Mouse (Mus musculus) heart, embryonic 10.5 days (tissue): ENCODE results near the gene Pcp2. TPM values are rescaled to one million over a fixed set of nuclear protein-coding genes. Genes with fewer than 3 reads are reported as not detected.

Experiments
- DNase-seq: peaks from one replicate; pipeline ENCODE4 v3.0.0-alpha.2; 2017; ENCODE audit warnings: low spot score
- H3K27ac ChIP-seq: fragments of 300-500 bp; sonication (generic); 2 replicates; pipeline ENCODE4 v1.5.1; 2016; ENCODE audit warnings: mild to moderate bottlenecking
- H3K27me3 ChIP-seq: fragments of 300-500 bp; sonication (generic); 2 replicates; pipeline ENCODE4 v1.6.1; 2016; ENCODE audit warnings: mild to moderate bottlenecking; ENCODE audit not compliant: poor library complexity, insufficient read depth, severe bottlenecking
- H3K36me3 ChIP-seq: fragments of 300-500 bp; sonication (generic); 2 replicates; pipeline ENCODE4 v1.6.1; 2016; ENCODE audit warnings: mild to moderate bottlenecking, moderate library complexity
- H3K4me1 ChIP-seq: fragments of 300-500 bp; sonication (generic); 2 replicates; pipeline ENCODE4 v1.6.1; 2016; ENCODE audit warnings: mild to moderate bottlenecking
- H3K4me3 ChIP-seq: fragments of 300-500 bp; sonication (generic); 2 replicates; pipeline ENCODE4 v1.5.1; 2016; ENCODE audit warnings: mild to moderate bottlenecking, moderate library complexity
- H3K9me3 ChIP-seq: fragments of 300-500 bp; sonication (generic); 2 replicates; pipeline ENCODE4 v1.6.1; 2016; ENCODE audit warnings: mild to moderate bottlenecking, moderate library complexity
- WGBS: fragments of 180-500 bp; shearing (Covaris S2); methylation state at CpG from one replicate; pipeline ENCODE4 v1.1.7; 2016; 5-methylcytosine and 5-hydroxymethylcytosine counted together
- polyA plus RNA-seq: library from polyadenylated mRNA; unstranded; fragments of >200 nt; fragmentation: Nextera tagmentation; extraction: Ambion mirVana; gene quantifications from 2 replicates; pipeline ENCODE4 v1.2.1, GENCODE M21; 2016

Gene Pcp2
- 0.31 TPM in 1 of 2 replicates, not detected in the other for polyA plus RNA-seq

DNA sequence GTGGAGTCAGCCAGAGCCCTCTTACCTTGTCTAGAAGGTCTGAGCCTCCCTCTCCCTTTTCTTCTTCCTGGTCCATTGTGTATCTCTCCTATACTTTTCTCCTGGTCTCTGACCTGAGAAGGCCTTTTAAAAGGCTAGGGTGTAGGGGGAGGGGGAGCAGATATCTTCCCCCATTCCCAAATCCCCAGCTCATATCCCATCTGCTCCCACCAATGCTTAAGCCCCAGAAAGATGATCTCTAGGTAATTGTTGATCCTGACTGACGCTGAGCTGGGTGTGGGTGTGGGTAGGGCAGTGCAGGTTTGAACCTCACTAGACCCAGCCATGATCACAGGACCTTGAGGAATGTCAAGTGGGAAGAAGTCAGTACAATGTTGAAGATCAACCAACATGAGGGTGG lies at the start of gene Pcp2:
TSS of gene Pcp2 (minus strand) at position 101 of the 400 bp plus-strand sequence.
- Histone ChIP-seq H3K4me1 (peaks cover 7% of the 10 kb centered on the region), H3K27ac (no peak within 1 kb of the TSS), H3K36me3 (0 out of 2 replicates have a peak, but pooled peaks cover 3% of the 10 kb centered on the region), H3K27me3 (peaks cover 12% of the 10 kb centered on the region), H3K9me3 (no peaks in the 10 kb centered on the region), H3K4me3 (no peak within 1 kb of the TSS)
- 75% methylated on average over 1 of the region's 1 CpGs for WGBS
- DNase-seq: no peak

- no peak for DNase-seq
- no peak overlapping the region for H3K4me3 ChIP-seq
- H3K4me1 ChIP-seq: 0 out of 2 replicates have a peak, but pooled peaks cover 13% of the 10 kb centered on the region
- H3K9me3 ChIP-seq: no peaks in the 10 kb centered on the region
- H3K36me3 ChIP-seq: peaks cover 12% of the 10 kb centered on the region
- no peaks in the 10 kb centered on the region for H3K27me3 ChIP-seq
- no peak overlapping the region for H3K27ac ChIP-seq
- 44% methylated on average over 3 of the region's 3 CpGs for WGBS
Measured at GRCm38 (mm10) chr8:3674671-3675070, 49.3 kb upstream of the Pcp2 start.

GRCm38 (mm10) chr8:3671980-3672491 lies 46.7 kb upstream of the Pcp2 start, which contains the start of gene Fcor:
Gene Fcor, minus strand, starts transcription at chr8:3672362.
- under 1% methylated on average over 23 of the region's 23 CpGs for WGBS
- Histone ChIP-seq H3K27ac (peak within 1 kb of the TSS; percentile 88), H3K36me3 (no peaks in the 10 kb centered on the region), H3K9me3 (no peaks in the 10 kb centered on the region), H3K4me3 (peak within 1 kb of the TSS; percentile 69), H3K27me3 (no peaks in the 10 kb centered on the region), H3K4me1 (0 out of 2 replicates have a peak, but pooled peaks cover 4% of the 10 kb centered on the region)
- DNase-seq: peak; percentile 91

GRCm38 (mm10) chr8:3670388-3670787 lies 45.0 kb upstream of the Pcp2 start:
- WGBS: 85% methylated on average over 2 of the region's 2 CpGs
- no peak for DNase-seq
- Histone ChIP-seq H3K36me3 (no peaks in the 10 kb centered on the region), H3K4me3 (no peak overlapping the region), H3K4me1 (no peaks in the 10 kb centered on the region), H3K27ac (no peak overlapping the region), H3K9me3 (no peaks in the 10 kb centered on the region), H3K27me3 (no peaks in the 10 kb centered on the region)

- Histone ChIP-seq H3K27me3 (no peaks in the 10 kb centered on the region), H3K9me3 (no peaks in the 10 kb centered on the region), H3K36me3 (no peaks in the 10 kb centered on the region), H3K4me3 (no peak within 1 kb of the TSS), H3K4me1 (no peaks in the 10 kb centered on the region), H3K27ac (no peak within 1 kb of the TSS)
- DNase-seq: no peak
- WGBS: 63% methylated on average over 6 of the region's 6 CpGs
Measured at GRCm38 (mm10) chr8:3665507-3665906, 40.2 kb upstream of the Pcp2 start, which contains the start of gene Mcemp1. Gene Mcemp1, plus strand, starts transcription at chr8:3665754.

DNA sequence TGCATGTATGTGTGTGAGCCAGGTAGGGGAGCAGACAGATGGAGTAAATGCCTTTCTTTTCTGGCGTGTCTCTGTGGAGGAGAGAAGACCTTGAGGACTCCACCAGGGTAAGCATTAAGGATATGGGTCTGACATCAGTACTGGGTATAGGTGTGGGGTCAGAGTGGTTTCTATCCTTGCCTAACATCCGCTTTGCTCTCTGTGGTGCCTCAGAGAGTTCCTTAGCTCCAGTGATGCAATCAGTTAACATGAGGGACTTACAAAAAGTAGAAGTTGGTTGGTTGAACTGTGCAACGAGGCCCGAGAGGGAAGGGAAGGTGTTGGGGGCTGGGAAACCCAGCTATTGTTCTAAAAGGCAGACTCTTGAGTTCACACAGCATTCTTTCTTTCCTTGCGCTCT lies 39.1 kb upstream of the Pcp2 start:
- H3K4me3 ChIP-seq: no peak overlapping the region
- no peak for DNase-seq
- 61% methylated on average over 5 of the region's 5 CpGs for WGBS

GRCm38 (mm10) chr8:3660889-3661288 lies 35.5 kb upstream of the Pcp2 start:
- Histone ChIP-seq H3K4me1 (no peaks in the 10 kb centered on the region; the same call in 1 of the 2 replicates), H3K27me3 (no peaks in the 10 kb centered on the region; the same call in 1 of the 2 replicates), H3K4me3 (no peak overlapping the region), H3K36me3 (no peaks in the 10 kb centered on the region), H3K9me3 (no peaks in the 10 kb centered on the region), H3K27ac (no peak overlapping the region)
- WGBS: 75% methylated on average over 8 of the region's 8 CpGs
- DNase-seq: no peak

More for the DNA sequence above, 39.1 kb upstream of the Pcp2 start:
- Histone ChIP-seq H3K27me3 (no peaks in the 10 kb centered on the region), H3K36me3 (no peaks in the 10 kb centered on the region), H3K27ac (no peak overlapping the region), H3K4me1 (no peaks in the 10 kb centered on the region), H3K9me3 (no peaks in the 10 kb centered on the region)

GRCm38 (mm10) chr8:3656725-3657381 lies 31.5 kb upstream of the Pcp2 start:
- no peaks in the 10 kb centered on the region for H3K36me3 ChIP-seq
- H3K4me3 ChIP-seq: no peak overlapping the region
- H3K9me3 ChIP-seq: no peaks in the 10 kb centered on the region
- H3K27ac ChIP-seq: no peak overlapping the region
- H3K4me1 ChIP-seq: no peaks in the 10 kb centered on the region; the same call in 1 of the 2 replicates
- no peaks in the 10 kb centered on the region; the same call in 1 of the 2 replicates for H3K27me3 ChIP-seq
- 26% methylated on average over 7 of the region's 7 CpGs for WGBS
- no peak for DNase-seq

DNA sequence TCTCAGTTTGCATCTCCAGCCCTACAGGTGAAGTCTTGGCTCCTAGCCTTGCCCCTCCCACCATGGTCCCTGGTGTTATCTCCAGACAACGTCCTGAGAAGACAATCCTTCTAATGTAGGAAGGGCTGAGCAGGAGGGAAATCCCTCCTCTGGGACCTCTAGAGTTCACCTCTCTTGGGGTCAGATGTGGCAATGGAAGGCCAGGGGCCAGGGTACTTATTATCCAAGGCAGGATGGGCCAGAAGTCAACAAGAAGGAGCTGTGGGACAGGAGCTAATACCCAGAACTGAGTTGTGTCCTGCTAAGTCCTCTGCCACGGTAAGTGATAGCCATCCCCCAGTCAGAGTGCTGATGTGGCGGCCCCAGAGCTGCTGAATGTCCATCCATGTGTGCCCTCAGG lies 30.2 kb upstream of the Pcp2 start, which contains the start of gene Retn:
TSS of gene Retn (plus strand) at position 245 of the 400 bp plus-strand sequence.
- Histone ChIP-seq H3K4me3 (no peak within 1 kb of the TSS), H3K9me3 (no peaks in the 10 kb centered on the region), H3K4me1 (no peaks in the 10 kb centered on the region; the same call in 1 of the 2 replicates), H3K27me3 (no peaks in the 10 kb centered on the region; the same call in 1 of the 2 replicates), H3K27ac (no peak within 1 kb of the TSS), H3K36me3 (no peaks in the 10 kb centered on the region)
- WGBS: 55% methylated on average over 3 of the region's 3 CpGs
- no peak for DNase-seq

- no peak overlapping the region for H3K27ac ChIP-seq
- no peaks in the 10 kb centered on the region for H3K36me3 ChIP-seq
- H3K9me3 ChIP-seq: no peaks in the 10 kb centered on the region
- WGBS: 65% methylated on average over 11 of the region's 11 CpGs
- no peaks in the 10 kb centered on the region; the same call in 1 of the 2 replicates for H3K4me1 ChIP-seq
- no peaks in the 10 kb centered on the region; the same call in 1 of the 2 replicates for H3K27me3 ChIP-seq
- no peak for DNase-seq
- H3K4me3 ChIP-seq: no peak overlapping the region
Measured at GRCm38 (mm10) chr8:3654726-3655508, 29.6 kb upstream of the Pcp2 start.

- H3K27me3 ChIP-seq: no peaks in the 10 kb centered on the region; the same call in 1 of the 2 replicates
- no peak overlapping the region for H3K27ac ChIP-seq
- no peaks in the 10 kb centered on the region for H3K9me3 ChIP-seq
- WGBS: 71% methylated on average over 3 of the region's 3 CpGs
- H3K36me3 ChIP-seq: no peaks in the 10 kb centered on the region
- H3K4me3 ChIP-seq: no peak overlapping the region
- H3K4me1 ChIP-seq: no peaks in the 10 kb centered on the region; the same call in 1 of the 2 replicates
- DNase-seq: no peak
Measured at GRCm38 (mm10) chr8:3652845-3653244, 27.5 kb upstream of the Pcp2 start.

DNA sequence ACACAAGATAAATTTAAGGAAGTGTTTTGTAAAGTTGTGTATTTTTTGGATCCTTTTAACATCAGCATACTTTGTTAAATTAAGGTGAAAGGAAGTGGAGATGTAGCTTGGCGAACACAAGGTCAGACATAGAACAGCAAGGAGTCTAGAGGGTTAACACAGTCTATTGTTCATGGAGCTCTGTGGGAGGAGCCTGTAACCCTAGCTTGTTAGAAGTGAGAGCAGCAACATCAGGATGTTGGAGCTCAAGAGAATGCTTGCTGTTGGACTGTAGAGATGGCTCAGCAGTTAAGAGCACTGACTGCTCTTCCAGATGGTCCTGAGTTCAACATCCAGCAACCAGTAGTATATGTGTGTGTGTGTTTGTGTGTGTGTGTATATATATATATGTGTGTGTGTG lies 23.6 kb upstream of the Pcp2 start:
- no peak overlapping the region for H3K27ac ChIP-seq
- H3K4me1 ChIP-seq: no peaks in the 10 kb centered on the region
- DNase-seq: no peak
- WGBS: 43% methylated on average over 1 of the region's 1 CpGs
- H3K9me3 ChIP-seq: no peaks in the 10 kb centered on the region
- H3K4me3 ChIP-seq: 0 out of 2 replicates have a peak overlapping the region, but pooled peaks have one; percentile 15
- no peaks in the 10 kb centered on the region for H3K36me3 ChIP-seq
- H3K27me3 ChIP-seq: no peaks in the 10 kb centered on the region
